ENCODE assay signal across 8 mouse cellular contexts in the genomic region with DNA sequence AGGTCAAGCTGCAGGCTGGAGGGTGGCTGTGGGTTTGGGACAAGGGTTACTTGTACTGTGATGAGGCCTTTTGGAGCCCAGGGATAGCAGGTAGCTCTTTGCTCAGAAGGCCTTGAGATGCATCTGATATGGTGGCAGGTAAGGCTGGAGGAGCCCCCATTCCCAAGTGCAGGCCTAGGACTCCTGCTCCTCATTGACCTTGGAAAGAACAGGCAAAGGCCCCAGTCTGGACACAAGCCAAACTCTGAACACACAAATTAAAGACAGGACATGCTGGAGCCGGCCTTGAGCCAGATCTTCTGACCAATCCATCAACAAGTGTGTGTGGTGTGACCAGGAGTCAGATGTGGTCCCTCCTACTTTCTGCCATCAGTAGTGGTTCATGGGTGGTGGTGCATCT. TPM values are rescaled to one million over a fixed set of nuclear protein-coding genes. Genes with fewer than 3 reads are reported as not detected.
DNase-seq lines count a peak whose midpoint lies in the region; ATAC-seq lines count a peak whose summit lies in the region.

No protein-coding gene starts in this region.

- H3K9me3 ChIP-seq in embryonic facial prominence, embryonic 14.5 days (ENCODE audit: control insufficient read depth, low read length): no peaks in the 10 kb centered on the region
- H3K9me3 ChIP-seq in hindbrain, embryonic 16.5 days (ENCODE audit: control insufficient read depth, low read length): no peaks in the 10 kb centered on the region

- no peaks in the 10 kb centered on the region for H3K4me1 ChIP-seq in embryonic facial prominence, embryonic 14.5 days (ENCODE audit: control insufficient read depth, insufficient read depth, low read length)
- H3K4me1 ChIP-seq in hindbrain, embryonic 16.5 days (ENCODE audit: control insufficient read depth, insufficient read depth, low read depth, low read length): peaks cover 49% of the 10 kb centered on the region

- no peak overlapping the region for H3K4me3 ChIP-seq in embryonic facial prominence, embryonic 14.5 days (ENCODE audit: low read depth, low read length)
- peak overlapping the region; percentile 84 for H3K4me3 ChIP-seq in hindbrain, embryonic 16.5 days (ENCODE audit: low read length)

- no peak overlapping the region for H3K27ac ChIP-seq in embryonic facial prominence, embryonic 14.5 days (replicated peaks; ENCODE audit: low read depth, low read length)
- H3K27ac ChIP-seq in hindbrain, embryonic 16.5 days (ENCODE audit: low read depth, low read length): no peak overlapping the region

- no peaks in the 10 kb centered on the region for H3K36me3 ChIP-seq in embryonic facial prominence, embryonic 14.5 days (ENCODE audit: control insufficient read depth, insufficient read depth, low read length)
- H3K36me3 ChIP-seq in hindbrain, embryonic 16.5 days (ENCODE audit: control insufficient read depth, insufficient read depth, low read length): no peaks in the 10 kb centered on the region

- no peak for ATAC-seq in cerebellum, adult (ENCODE audit: insufficient number of reproducible peaks, low FRiP score, low TSS enrichment)
- no peak for ATAC-seq in embryonic facial prominence, embryonic 14.5 days (ENCODE audit: low read depth)
- no peak for ATAC-seq in hindbrain, embryonic 16.5 days

- peak overlapping the region; percentile 78; the same call in 1 of the 2 replicates for H3K4me2 ChIP-seq in embryonic facial prominence, embryonic 14.5 days (ENCODE audit: low read depth, low read length)
- peak overlapping the region; percentile 56 for H3K4me2 ChIP-seq in hindbrain, embryonic 16.5 days (ENCODE audit: low read length)

- peak; percentile 53 for DNase-seq in cerebellum, adult 11 months
- DNase-seq in NIH3T3 (ENCODE audit: low read depth) (peak; percentile 79), liver (no peak)
- no peak for DNase-seq in embryonic facial prominence, embryonic 14.5 days (ENCODE audit: low spot score)
- DNase-seq in embryo, embryonic 9.5 days (ENCODE audit: extremely low spot score): no peak
- DNase-seq in gastrocnemius, postnatal 4 days (ENCODE audit: low spot score in 2 of 2): no peak

- 14% methylated on average over 1 of the region's 1 CpGs for WGBS in embryonic facial prominence, embryonic 14.5 days
- WGBS in hindbrain, embryonic 16.5 days: 13% methylated on average over 1 of the region's 1 CpGs

- peaks cover 45% of the 10 kb centered on the region for H3K27me3 ChIP-seq in embryonic facial prominence, embryonic 14.5 days (replicated peaks; ENCODE audit: control insufficient read depth, insufficient read depth, low read length)
- H3K27me3 ChIP-seq in hindbrain, embryonic 16.5 days (replicated peaks; ENCODE audit: control insufficient read depth, insufficient read depth, low read length): no peaks in the 10 kb centered on the region

- no peak overlapping the region for H3K9ac ChIP-seq in embryonic facial prominence, embryonic 14.5 days (ENCODE audit: low read depth, low read length)
- peak overlapping the region; percentile 96 for H3K9ac ChIP-seq in hindbrain, embryonic 16.5 days (ENCODE audit: low read depth, low read length)

RNA-seq across cellular contexts. Expression of a gene that starts 1.8 kb away (rescaled TPM):
- 5.1 and 5.2 TPM in 2 replicates for polyA plus RNA-seq in embryonic facial prominence, embryonic 14.5 days (2014; fragmentation: Nextera tagmentation; extraction: Ambion mirVana)
- polyA plus RNA-seq in hindbrain, embryonic 16.5 days (2015; fragmentation: Nextera tagmentation; extraction: Ambion mirVana): 67.1 and 74.8 TPM in 2 replicates
- 10 to 100 TPM in 1 of 2 experiments, 1 to 10 TPM in 1; 9.3 to 10.4 TPM for total RNA-seq in gastrocnemius, postnatal 4 days (2021)

Comparison
In these comparisons a context has a peak if more than half of its experiments do, and no peak if none do; other contexts are left out.
1. DNase-seq: peak in cerebellum, adult 11 months (single experiment) and NIH3T3 (single experiment); none in embryonic facial prominence, embryonic 14.5 days (single experiment), embryo, embryonic 9.5 days (single experiment), liver (single experiment) and gastrocnemius, postnatal 4 days (0 of 2).
2. RNA of a gene that starts 1.8 kb away (polyA plus RNA-seq): 67.1 to 74.8 TPM in hindbrain, embryonic 16.5 days; 5.1 to 5.2 TPM in embryonic facial prominence, embryonic 14.5 days; every median in the first group is over 10 times any median in the second.